Mouse (Mus musculus): ENCODE measurements around the gene Slc35f2. TPM values are rescaled to one million over a fixed set of nuclear protein-coding genes. Genes with fewer than 3 reads are reported as not detected.

The Slc35f2 gene
- polyA plus RNA-seq, 1 experiment from 2014 or later = 0.82 TPM

GRCm38 (mm10) chr9:53797141-53797540 is 25.8 kb downstream of the Slc35f2 start:
- Histone ChIP-seq H3K36me3 (ENCODE audit: control insufficient read depth, insufficient read depth, low read length) (no peaks in the 10 kb centered on the region), H3K4me2 (no peak overlapping the region), H3K4me1 (ENCODE audit: control insufficient read depth, insufficient read depth, low read length) (no peaks in the 10 kb centered on the region), H3K4me3 (ENCODE audit: low read depth, low read length) (no peak overlapping the region), H3K9me3 (replicated peaks; ENCODE audit: control insufficient read depth, low read length) (no peaks in the 10 kb centered on the region), H3K27me3 (ENCODE audit: control insufficient read depth, insufficient read depth, low read length) (no peaks in the 10 kb centered on the region), H3K27ac (ENCODE audit: low read depth, low read length) (no peak overlapping the region), H3K9ac (ENCODE audit: low read depth, low read length) (no peak overlapping the region)
- 61% methylated on average over 2 of the region's 2 CpGs for WGBS (ENCODE audit: insufficient replicate concordance)
- no peak for ATAC-seq (replicated peaks; ENCODE audit: insufficient number of reproducible peaks, low FRiP score, low TSS enrichment)

- 92% methylated on average over 7 of the region's 7 CpGs for WGBS (ENCODE audit: insufficient replicate concordance)
- no peak overlapping the region for H3K9ac ChIP-seq (ENCODE audit: low read depth, low read length)
- ATAC-seq (replicated peaks; ENCODE audit: insufficient number of reproducible peaks, low FRiP score, low TSS enrichment) = no peak
- no peak overlapping the region for H3K4me2 ChIP-seq
- H3K27ac ChIP-seq (ENCODE audit: low read depth, low read length) = no peak overlapping the region
- no peaks in the 10 kb centered on the region for H3K36me3 ChIP-seq (ENCODE audit: control insufficient read depth, insufficient read depth, low read length)
- H3K9me3 ChIP-seq (replicated peaks; ENCODE audit: control insufficient read depth, low read length) = no peaks in the 10 kb centered on the region
- no peak overlapping the region for H3K4me3 ChIP-seq (ENCODE audit: low read depth, low read length)
- no peaks in the 10 kb centered on the region for H3K4me1 ChIP-seq (ENCODE audit: control insufficient read depth, insufficient read depth, low read length)
- no peaks in the 10 kb centered on the region for H3K27me3 ChIP-seq (ENCODE audit: control insufficient read depth, insufficient read depth, low read length)
Observed at GRCm38 (mm10) chr9:53802921-53803320, 31.6 kb downstream of the Slc35f2 start.

- H3K27ac ChIP-seq (ENCODE audit: low read depth, low read length) = no peak overlapping the region
- H3K36me3 ChIP-seq (ENCODE audit: control insufficient read depth, insufficient read depth, low read length) = no peaks in the 10 kb centered on the region
- no peak overlapping the region for H3K4me2 ChIP-seq
- no peak overlapping the region for H3K4me3 ChIP-seq (ENCODE audit: low read depth, low read length)
- ATAC-seq (replicated peaks; ENCODE audit: insufficient number of reproducible peaks, low FRiP score, low TSS enrichment) = no peak
- no peaks in the 10 kb centered on the region for H3K9me3 ChIP-seq (replicated peaks; ENCODE audit: control insufficient read depth, low read length)
- no peaks in the 10 kb centered on the region for H3K27me3 ChIP-seq (ENCODE audit: control insufficient read depth, insufficient read depth, low read length)
- H3K4me1 ChIP-seq (ENCODE audit: control insufficient read depth, insufficient read depth, low read length) = no peaks in the 10 kb centered on the region
- H3K9ac ChIP-seq (ENCODE audit: low read depth, low read length) = no peak overlapping the region
- WGBS (ENCODE audit: insufficient replicate concordance) = 15% methylated on average over 7 of the region's 7 CpGs
Observed at GRCm38 (mm10) chr9:53806496-53807086, 35.3 kb downstream of the Slc35f2 start.

GRCm38 (mm10) chr9:53813418-53813817 is 42.1 kb downstream of the Slc35f2 start:
- Histone ChIP-seq H3K4me2 (no peak overlapping the region), H3K9me3 (replicated peaks; ENCODE audit: control insufficient read depth, low read length) (no peaks in the 10 kb centered on the region), H3K4me1 (ENCODE audit: control insufficient read depth, insufficient read depth, low read length) (no peaks in the 10 kb centered on the region), H3K36me3 (ENCODE audit: control insufficient read depth, insufficient read depth, low read length) (no peaks in the 10 kb centered on the region), H3K27ac (ENCODE audit: low read depth, low read length) (no peak overlapping the region), H3K9ac (ENCODE audit: low read depth, low read length) (no peak overlapping the region), H3K27me3 (ENCODE audit: control insufficient read depth, insufficient read depth, low read length) (no peaks in the 10 kb centered on the region), H3K4me3 (ENCODE audit: low read depth, low read length) (no peak overlapping the region)
- WGBS (ENCODE audit: insufficient replicate concordance) = 92% methylated on average over 6 of the region's 6 CpGs
- ATAC-seq (replicated peaks; ENCODE audit: insufficient number of reproducible peaks, low FRiP score, low TSS enrichment) = no peak

- Histone ChIP-seq H3K4me1 (ENCODE audit: control insufficient read depth, insufficient read depth, low read length) (no peaks in the 10 kb centered on the region), H3K4me2 (no peak overlapping the region), H3K9me3 (replicated peaks; ENCODE audit: control insufficient read depth, low read length) (no peaks in the 10 kb centered on the region), H3K36me3 (ENCODE audit: control insufficient read depth, insufficient read depth, low read length) (no peaks in the 10 kb centered on the region), H3K27ac (ENCODE audit: low read depth, low read length) (no peak overlapping the region), H3K9ac (ENCODE audit: low read depth, low read length) (no peak overlapping the region), H3K27me3 (ENCODE audit: control insufficient read depth, insufficient read depth, low read length) (no peaks in the 10 kb centered on the region), H3K4me3 (ENCODE audit: low read depth, low read length) (no peak overlapping the region)
- WGBS (ENCODE audit: insufficient replicate concordance) = 26% methylated on average over 4 of the region's 4 CpGs
- ATAC-seq (replicated peaks; ENCODE audit: insufficient number of reproducible peaks, low FRiP score, low TSS enrichment) = no peak
Observed at GRCm38 (mm10) chr9:53818760-53819159, 47.4 kb downstream of the Slc35f2 start.

- no peak overlapping the region for H3K4me3 ChIP-seq (ENCODE audit: low read depth, low read length)
- no peaks in the 10 kb centered on the region for H3K27me3 ChIP-seq (ENCODE audit: control insufficient read depth, insufficient read depth, low read length)
- no peak for ATAC-seq (replicated peaks; ENCODE audit: insufficient number of reproducible peaks, low FRiP score, low TSS enrichment)
- H3K4me2 ChIP-seq = peak overlapping the region; percentile 9
- 6% methylated on average over 9 of the region's 9 CpGs for WGBS (ENCODE audit: insufficient replicate concordance)
- H3K9me3 ChIP-seq (replicated peaks; ENCODE audit: control insufficient read depth, low read length) = no peaks in the 10 kb centered on the region
- H3K4me1 ChIP-seq (ENCODE audit: control insufficient read depth, insufficient read depth, low read length) = no peaks in the 10 kb centered on the region
- no peak overlapping the region for H3K9ac ChIP-seq (ENCODE audit: low read depth, low read length)
- no peak overlapping the region for H3K27ac ChIP-seq (ENCODE audit: low read depth, low read length)
- no peaks in the 10 kb centered on the region for H3K36me3 ChIP-seq (ENCODE audit: control insufficient read depth, insufficient read depth, low read length)
Observed at GRCm38 (mm10) chr9:53825318-53825717, 54.0 kb downstream of the Slc35f2 start.

GRCm38 (mm10) chr9:53829081-53829865 is 57.9 kb downstream of the Slc35f2 start:
- H3K27ac ChIP-seq (ENCODE audit: low read depth, low read length) = no peak overlapping the region
- no peaks in the 10 kb centered on the region for H3K36me3 ChIP-seq (ENCODE audit: control insufficient read depth, insufficient read depth, low read length)
- no peak for ATAC-seq (replicated peaks; ENCODE audit: insufficient number of reproducible peaks, low FRiP score, low TSS enrichment)

GRCm38 (mm10) chr9:53829866-53830209 is 58.5 kb downstream of the Slc35f2 start:
- no peaks in the 10 kb centered on the region for H3K4me1 ChIP-seq (ENCODE audit: control insufficient read depth, insufficient read depth, low read length)
- no peaks in the 10 kb centered on the region for H3K27me3 ChIP-seq (ENCODE audit: control insufficient read depth, insufficient read depth, low read length)
- no peaks in the 10 kb centered on the region for H3K36me3 ChIP-seq (ENCODE audit: control insufficient read depth, insufficient read depth, low read length)
- H3K27ac ChIP-seq (ENCODE audit: low read depth, low read length) = no peak overlapping the region
- 29% methylated on average over 2 of the region's 2 CpGs for WGBS (ENCODE audit: insufficient replicate concordance)
- H3K9ac ChIP-seq (ENCODE audit: low read depth, low read length) = peak overlapping the region; percentile 44; the same call in 1 of the 2 replicates
- H3K4me2 ChIP-seq = peak overlapping the region; percentile 72
- H3K4me3 ChIP-seq (ENCODE audit: low read depth, low read length) = peak overlapping the region; percentile 39
- no peak for ATAC-seq (replicated peaks; ENCODE audit: insufficient number of reproducible peaks, low FRiP score, low TSS enrichment)
- H3K9me3 ChIP-seq (replicated peaks; ENCODE audit: control insufficient read depth, low read length) = no peaks in the 10 kb centered on the region

More at GRCm38 (mm10) chr9:53829081-53829865, 57.9 kb downstream of the Slc35f2 start:
- WGBS (ENCODE audit: insufficient replicate concordance) = 16% methylated on average over 14 of the region's 14 CpGs
- Histone ChIP-seq H3K4me3 (ENCODE audit: low read depth, low read length) (peak overlapping the region; percentile 39), H3K4me1 (ENCODE audit: control insufficient read depth, insufficient read depth, low read length) (no peaks in the 10 kb centered on the region), H3K9me3 (replicated peaks; ENCODE audit: control insufficient read depth, low read length) (no peaks in the 10 kb centered on the region), H3K27me3 (ENCODE audit: control insufficient read depth, insufficient read depth, low read length) (no peaks in the 10 kb centered on the region), H3K4me2 (peak overlapping the region; percentile 72), H3K9ac (ENCODE audit: low read depth, low read length) (peak overlapping the region; percentile 44)

- no peaks in the 10 kb centered on the region for H3K4me1 ChIP-seq (ENCODE audit: control insufficient read depth, insufficient read depth, low read length)
- WGBS (ENCODE audit: insufficient replicate concordance) = 23% methylated on average over 3 of the region's 3 CpGs
- no peak overlapping the region for H3K9ac ChIP-seq (ENCODE audit: low read depth, low read length)
- no peak for ATAC-seq (replicated peaks; ENCODE audit: insufficient number of reproducible peaks, low FRiP score, low TSS enrichment)
- H3K36me3 ChIP-seq (ENCODE audit: control insufficient read depth, insufficient read depth, low read length) = no peaks in the 10 kb centered on the region
- no peaks in the 10 kb centered on the region for H3K27me3 ChIP-seq (ENCODE audit: control insufficient read depth, insufficient read depth, low read length)
- H3K4me3 ChIP-seq (ENCODE audit: low read depth, low read length) = no peak overlapping the region
- H3K27ac ChIP-seq (ENCODE audit: low read depth, low read length) = no peak overlapping the region
- no peak overlapping the region for H3K4me2 ChIP-seq
- no peaks in the 10 kb centered on the region for H3K9me3 ChIP-seq (replicated peaks; ENCODE audit: control insufficient read depth, low read length)
Observed at GRCm38 (mm10) chr9:53835039-53835438, 63.7 kb downstream of the Slc35f2 start.
